ENCODE assay signal across 28 mouse cellular contexts in the genomic region with DNA sequence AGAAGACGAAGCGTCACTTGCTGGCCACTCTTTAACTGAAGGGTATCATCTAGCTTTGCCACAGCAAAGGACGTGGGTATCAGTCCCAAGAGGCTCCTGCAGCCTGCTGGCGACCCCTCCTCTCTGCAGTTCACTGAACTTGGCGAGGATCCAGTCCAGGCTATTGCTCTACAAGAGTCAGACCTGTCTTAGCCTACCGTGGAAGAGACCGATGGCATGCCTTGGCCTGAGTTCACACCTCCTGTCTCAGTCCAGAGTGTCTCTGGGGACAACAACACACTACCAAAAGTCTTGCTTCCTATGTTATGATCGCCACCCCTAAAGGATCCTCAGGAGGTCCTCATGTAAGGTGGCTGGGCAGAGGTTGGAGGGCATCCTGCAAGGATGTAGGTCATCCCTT.
DNase-seq lines count a peak whose midpoint lies in the region; ATAC-seq lines count a peak whose summit lies in the region.
"Had no signal": no experiment of that assay in that cellular context is flagged by ENCODE, and none has a peak within 500 bp of the region (broad histone marks: within the 10 kb centered on the region; RNA-seq: fewer than 3 reads in every experiment).

No protein-coding gene starts in this region.

- H3K27me3 ChIP-seq in kidney, embryonic 14.5 days (ENCODE audit: control insufficient read depth, insufficient read depth, low read length), result no peaks in the 10 kb centered on the region
- no peaks in the 10 kb centered on the region for H3K27me3 ChIP-seq in kidney, embryonic 16.5 days (ENCODE audit: insufficient read depth, low read length)
- no peaks in the 10 kb centered on the region for H3K27me3 ChIP-seq in embryonic facial prominence, embryonic 10.5 days (replicated peaks; ENCODE audit: low read depth, poor library complexity, severe bottlenecking)
- H3K27me3 ChIP-seq: embryonic facial prominence, embryonic 12.5 days; kidney, embryonic 15.5 days; limb, embryonic 15.5 days; midbrain, embryonic 13.5 days; neural tube, embryonic 13.5 days had no signal

- H3K4me2 ChIP-seq in kidney, embryonic 14.5 days (replicated peaks; ENCODE audit: low read depth, low read length), result no peak overlapping the region
- H3K4me2 ChIP-seq in kidney, embryonic 16.5 days (replicated peaks; ENCODE audit: low read depth, low read length), result no peak overlapping the region
- H3K4me2 ChIP-seq: embryonic facial prominence, embryonic 12.5 days; hindbrain, embryonic 14.5 days; limb, embryonic 15.5 days; midbrain, embryonic 13.5 days; neural tube, embryonic 13.5 days had no signal

- peak; percentile 22 for DNase-seq in adrenal gland, postnatal 10 days
- DNase-seq in adrenal gland, postnatal 36 days, result no peak
- DNase-seq in 416B (ENCODE audit: low read depth), result peak; percentile 25
- no peak for DNase-seq in embryonic facial prominence, embryonic 10.5 days (ENCODE audit: low spot score)
- no peak for DNase-seq in MN1 (ENCODE audit: low spot score)
- DNase-seq: cerebellum, adult 8-10 months; cerebellum, postnatal 36 days; gastrocnemius, adult 2 months; gastrocnemius, postnatal 36 days; layer of hippocampus, postnatal 36 days; left cerebral cortex, postnatal 4 days; lung, postnatal 10 days; right cerebral cortex, postnatal 4 days; thymus, adult 18-20 months; thymus, postnatal 25 days had no signal

- no peak overlapping the region for H3K9ac ChIP-seq in kidney, embryonic 14.5 days (ENCODE audit: low read depth, low read length)
- no peak overlapping the region for H3K9ac ChIP-seq in kidney, embryonic 16.5 days (replicated peaks; ENCODE audit: low read length)
- H3K9ac ChIP-seq: hindbrain, embryonic 14.5 days; kidney, embryonic 15.5 days; limb, embryonic 15.5 days; midbrain, embryonic 13.5 days; neural tube, embryonic 13.5 days had no signal

- H3K4me3 ChIP-seq in kidney, embryonic 14.5 days (ENCODE audit: low read length), result no peak overlapping the region
- H3K4me3 ChIP-seq in kidney, embryonic 16.5 days (ENCODE audit: low read length), result no peak overlapping the region
- H3K4me3 ChIP-seq in embryonic facial prominence, embryonic 10.5 days, result no peak overlapping the region
- H3K4me3 ChIP-seq: embryonic facial prominence, embryonic 12.5 days; gastrocnemius, adult 2 months; kidney, embryonic 15.5 days; limb, embryonic 15.5 days; midbrain, embryonic 13.5 days; neural tube, embryonic 13.5 days had no signal

- no peak for ATAC-seq in kidney, embryonic 14.5 days (ENCODE audit: low FRiP score, low TSS enrichment)
- ATAC-seq in kidney, embryonic 16.5 days (ENCODE audit: low FRiP score, low TSS enrichment), result no peak
- ATAC-seq: CD4-positive, CD25-positive, alpha-beta regulatory T cell, adult 4 months; forebrain, embryonic 16.5 days; intestine, postnatal 0 days; midbrain, embryonic 13.5 days had no signal

- no peaks in the 10 kb centered on the region for H3K36me3 ChIP-seq in kidney, embryonic 14.5 days (ENCODE audit: control insufficient read depth, insufficient read depth, low read length)
- no peaks in the 10 kb centered on the region for H3K36me3 ChIP-seq in kidney, embryonic 16.5 days (ENCODE audit: insufficient read depth, low read length)
- H3K36me3 ChIP-seq in embryonic facial prominence, embryonic 10.5 days (replicated peaks), result no peaks in the 10 kb centered on the region
- H3K36me3 ChIP-seq: embryonic facial prominence, embryonic 12.5 days; kidney, embryonic 15.5 days; limb, embryonic 15.5 days; midbrain, embryonic 13.5 days; neural tube, embryonic 13.5 days had no signal

- 73% methylated on average over 8 of the region's 8 CpGs for WGBS in kidney, embryonic 14.5 days
- WGBS in kidney, embryonic 16.5 days, result 62% methylated on average over 8 of the region's 8 CpGs
- WGBS in embryonic facial prominence, embryonic 10.5 days, result 84% methylated on average over 8 of the region's 8 CpGs

- peak overlapping the region; percentile 30; the same call in 1 of the 2 replicates for H3K27ac ChIP-seq in kidney, embryonic 14.5 days (ENCODE audit: low read depth, low read length)
- no peak overlapping the region for H3K27ac ChIP-seq in kidney, embryonic 16.5 days (ENCODE audit: low read length)
- H3K27ac ChIP-seq in embryonic facial prominence, embryonic 10.5 days (replicated peaks), result 0 out of 2 replicates have a peak overlapping the region, but pooled peaks have one; percentile 59
- H3K27ac ChIP-seq: embryonic facial prominence, embryonic 12.5 days; gastrocnemius, adult 2 months; hindbrain, embryonic 14.5 days; kidney, embryonic 15.5 days; limb, embryonic 15.5 days; macrophage; midbrain, embryonic 13.5 days; neural tube, embryonic 13.5 days; stomach, postnatal 0 days had no signal

- H3K4me1 ChIP-seq in kidney, embryonic 14.5 days (ENCODE audit: control insufficient read depth, insufficient read depth, low read length), result peaks cover 9% of the 10 kb centered on the region
- H3K4me1 ChIP-seq in kidney, embryonic 16.5 days (ENCODE audit: insufficient read depth, low read length), result peaks cover 10% of the 10 kb centered on the region
- H3K4me1 ChIP-seq in embryonic facial prominence, embryonic 10.5 days, result peaks cover 23% of the 10 kb centered on the region
- H3K4me1 ChIP-seq: midbrain, embryonic 13.5 days; neural tube, embryonic 13.5 days had no signal

- no peaks in the 10 kb centered on the region for H3K9me3 ChIP-seq in kidney, embryonic 14.5 days (ENCODE audit: control insufficient read depth, low read length)
- no peaks in the 10 kb centered on the region for H3K9me3 ChIP-seq in kidney, embryonic 16.5 days (ENCODE audit: low read length)
- H3K9me3 ChIP-seq in embryonic facial prominence, embryonic 10.5 days, result no peaks in the 10 kb centered on the region
- H3K9me3 ChIP-seq: embryonic facial prominence, embryonic 12.5 days; kidney, embryonic 15.5 days; limb, embryonic 15.5 days; midbrain, embryonic 13.5 days; neural tube, embryonic 13.5 days had no signal

Comparison
In these comparisons a context has a peak if more than half of its experiments do, and no peak if none do; other contexts are left out.
1. DNase-seq: peak in adrenal gland, postnatal 10 days (single experiment) and 416B (single experiment); none in adrenal gland, postnatal 36 days (0 of 2), embryonic facial prominence, embryonic 10.5 days (single experiment) and MN1 (single experiment).